Mouse (Mus musculus): ENCODE measurements around the gene Srpk1.
"Not testable (repeated sequence)": the region's sequence is repeated elsewhere in the genome, so short reads cannot be mapped to it uniquely, and the experiment has no call there.

Srpk1 gene

GRCm38 (mm10) chr17:28612603-28613002 lies 9.9 kb downstream of the Srpk1 start:
- DNase-seq: no peak

- no peak for DNase-seq
Observed at GRCm38 (mm10) chr17:28609543-28609942, 13.0 kb downstream of the Srpk1 start.

GRCm38 (mm10) chr17:28601557-28602250 lies 20.8 kb downstream of the Srpk1 start:
- no peak for DNase-seq

- no peak for DNase-seq
Observed at GRCm38 (mm10) chr17:28600780-28601179, 21.7 kb downstream of the Srpk1 start.

- DNase-seq: no peak
Observed at GRCm38 (mm10) chr17:28593965-28594364, 28.5 kb downstream of the Srpk1 start.

- DNase-seq: peak; percentile 51
Observed at GRCm38 (mm10) chr17:28592998-28593397, 29.5 kb downstream of the Srpk1 start.

GRCm38 (mm10) chr17:28591476-28591875 lies 31.0 kb downstream of the Srpk1 start:
- DNase-seq: no peak

- no peak for DNase-seq
Observed at GRCm38 (mm10) chr17:28590596-28590995, 31.9 kb downstream of the Srpk1 start.

GRCm38 (mm10) chr17:28588591-28588990 lies 33.9 kb downstream of the Srpk1 start:
- no peak for DNase-seq

- no peak for DNase-seq
Observed at GRCm38 (mm10) chr17:28586509-28586908, 36.0 kb downstream of the Srpk1 start.

- no peak for DNase-seq
Observed at GRCm38 (mm10) chr17:28581056-28581455, 41.5 kb downstream of the Srpk1 start.

GRCm38 (mm10) chr17:28580396-28580795 lies 42.1 kb downstream of the Srpk1 start:
- DNase-seq: no peak

GRCm38 (mm10) chr17:28575244-28576125 lies 47.0 kb downstream of the Srpk1 start, which contains the start of gene Lhfpl5:
Gene Lhfpl5 (plus strand): TSS chr17:28575641.
- peak; percentile 20 for DNase-seq

GRCm38 (mm10) chr17:28572941-28573340 lies 49.6 kb downstream of the Srpk1 start:
- DNase-seq: no peak

- DNase-seq: no peak
Observed at GRCm38 (mm10) chr17:28572521-28572920, 50.0 kb downstream of the Srpk1 start.

- no peak for DNase-seq
Observed at GRCm38 (mm10) chr17:28571868-28572267, 50.6 kb downstream of the Srpk1 start.

GRCm38 (mm10) chr17:28567541-28567940 lies 55.0 kb downstream of the Srpk1 start:
- DNase-seq: no peak

GRCm38 (mm10) chr17:28565181-28565580 lies 57.3 kb downstream of the Srpk1 start:
- DNase-seq: no peak

GRCm38 (mm10) chr17:28561613-28562012 lies 60.9 kb downstream of the Srpk1 start:
- DNase-seq: no peak

GRCm38 (mm10) chr17:28560598-28560997 lies 61.9 kb downstream of the Srpk1 start, which contains the start of gene Clps:
Gene Clps (minus strand): TSS chr17:28560766.
- DNase-seq: no peak

GRCm38 (mm10) chr17:28557772-28558171 lies 64.7 kb downstream of the Srpk1 start:
- no peak for DNase-seq

GRCm38 (mm10) chr17:28556635-28557396 lies 65.7 kb downstream of the Srpk1 start:
- no peak for DNase-seq

GRCm38 (mm10) chr17:28554021-28554420 lies 68.5 kb downstream of the Srpk1 start:
- not testable (repeated sequence) for DNase-seq
